ENCODE assay signal across 14 mouse cellular contexts in the genomic region with DNA sequence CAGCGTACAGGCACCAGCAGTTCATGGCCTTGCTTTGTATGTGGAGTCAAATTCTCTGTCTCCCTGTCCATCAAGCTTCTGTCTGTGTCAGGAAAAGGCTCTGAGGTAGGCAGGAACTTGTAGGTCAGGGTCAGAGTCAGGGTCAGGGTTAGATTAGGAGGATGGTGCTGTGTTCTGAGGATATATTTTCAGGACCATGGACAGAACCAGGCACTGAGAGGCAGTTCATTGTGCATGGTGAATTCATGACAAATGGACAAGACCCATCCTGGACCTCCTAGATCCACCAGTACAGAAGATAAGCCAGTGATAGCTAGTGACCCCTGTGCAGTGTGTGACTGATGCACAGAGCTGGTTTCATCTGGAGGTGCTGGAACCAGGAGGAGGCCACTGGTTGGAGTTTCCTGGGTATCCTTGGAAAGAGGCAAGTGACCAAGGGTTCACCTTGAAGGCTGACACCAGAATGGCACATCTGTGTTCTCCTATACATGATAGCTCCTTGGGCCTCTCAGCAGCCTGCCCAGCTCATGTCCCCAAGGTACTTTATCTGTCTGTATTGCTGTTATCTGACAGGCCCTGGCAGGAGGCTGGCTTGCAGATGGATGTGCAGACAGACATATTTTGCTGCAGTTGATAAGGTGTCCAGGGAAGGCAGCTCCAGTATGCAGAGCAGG.
DNase-seq lines count a peak whose midpoint lies in the region; ATAC-seq lines count a peak whose summit lies in the region.
"Had no signal": no experiment of that assay in that cellular context is flagged by ENCODE, and none has a peak within 500 bp of the region (broad histone marks: within the 10 kb centered on the region; RNA-seq: fewer than 3 reads in every experiment).

No protein-coding gene starts in this region.

- no peaks in the 10 kb centered on the region for H3K27me3 ChIP-seq in forebrain, embryonic 11.5 days (ENCODE audit: control insufficient read depth, insufficient read depth, low read length)
- H3K27me3 ChIP-seq in forebrain, embryonic 13.5 days = no peaks in the 10 kb centered on the region
- no peaks in the 10 kb centered on the region; the same call in 1 of the 2 replicates for H3K27me3 ChIP-seq in embryonic facial prominence, embryonic 10.5 days (replicated peaks; ENCODE audit: low read depth, poor library complexity, severe bottlenecking)
- H3K27me3 ChIP-seq: intestine, embryonic 15.5 days had no signal

- 91% methylated on average over 1 of the region's 1 CpGs for WGBS in forebrain, embryonic 11.5 days
- 90% methylated on average over 1 of the region's 1 CpGs for WGBS in forebrain, embryonic 13.5 days
- 82% methylated on average over 1 of the region's 1 CpGs for WGBS in embryonic facial prominence, embryonic 10.5 days

- no peaks in the 10 kb centered on the region for H3K9me3 ChIP-seq in forebrain, embryonic 11.5 days (ENCODE audit: control insufficient read depth, low read length)
- 0 out of 2 replicates have a peak, but pooled peaks cover 6% of the 10 kb centered on the region for H3K9me3 ChIP-seq in forebrain, embryonic 13.5 days (replicated peaks)
- H3K9me3 ChIP-seq in embryonic facial prominence, embryonic 10.5 days = 0 out of 2 replicates have a peak, but pooled peaks cover 3% of the 10 kb centered on the region
- H3K9me3 ChIP-seq: intestine, embryonic 15.5 days had no signal

- no peak overlapping the region for H3K9ac ChIP-seq in forebrain, embryonic 11.5 days (ENCODE audit: low read length)
- H3K9ac ChIP-seq in forebrain, embryonic 13.5 days = no peak overlapping the region
- H3K9ac ChIP-seq: intestine, embryonic 15.5 days had no signal

- H3K27ac ChIP-seq in forebrain, embryonic 11.5 days (ENCODE audit: low read depth, low read length) = no peak overlapping the region
- no peak overlapping the region for H3K27ac ChIP-seq in forebrain, embryonic 13.5 days
- H3K27ac ChIP-seq in embryonic facial prominence, embryonic 10.5 days (replicated peaks) = no peak overlapping the region
- H3K27ac ChIP-seq: intestine, embryonic 15.5 days; left cerebral cortex, adult 2 months had no signal

- no peaks in the 10 kb centered on the region for H3K36me3 ChIP-seq in forebrain, embryonic 11.5 days (ENCODE audit: control insufficient read depth, insufficient read depth, low read length)
- H3K36me3 ChIP-seq in forebrain, embryonic 13.5 days (ENCODE audit: poor library complexity, severe bottlenecking) = no peaks in the 10 kb centered on the region
- H3K36me3 ChIP-seq in embryonic facial prominence, embryonic 10.5 days (replicated peaks) = no peaks in the 10 kb centered on the region
- H3K36me3 ChIP-seq: G1E; intestine, embryonic 15.5 days had no signal

- H3K4me1 ChIP-seq in forebrain, embryonic 11.5 days (replicated peaks; ENCODE audit: control insufficient read depth, insufficient read depth, low read length) = no peaks in the 10 kb centered on the region
- H3K4me1 ChIP-seq in forebrain, embryonic 13.5 days = no peaks in the 10 kb centered on the region
- no peaks in the 10 kb centered on the region for H3K4me1 ChIP-seq in embryonic facial prominence, embryonic 10.5 days
- H3K4me1 ChIP-seq: intestine, embryonic 15.5 days had no signal

- H3K4me3 ChIP-seq in forebrain, embryonic 11.5 days (ENCODE audit: low read depth, low read length) = no peak overlapping the region
- no peak overlapping the region for H3K4me3 ChIP-seq in forebrain, embryonic 13.5 days
- H3K4me3 ChIP-seq in embryonic facial prominence, embryonic 10.5 days = no peak overlapping the region
- H3K4me3 ChIP-seq: intestine, embryonic 15.5 days; left cerebral cortex, adult 2 months had no signal

- DNase-seq in forebrain, embryonic 11.5 days (ENCODE audit: low spot score) = peak; percentile 42
- DNase-seq in urinary bladder, adult 2 months (ENCODE audit: low spot score) = peak; percentile 6
- DNase-seq in urinary bladder, adult 18-20 months (ENCODE audit: low spot score in 2 of 2) = no peak
- peak; percentile 21 for DNase-seq in embryonic facial prominence, embryonic 10.5 days (ENCODE audit: low spot score)
- no peak for DNase-seq in frontal cortex, adult 2 months (ENCODE audit: extremely low spot score in 1 of 2, low spot score in 1 of 2)
- DNase-seq in kidney, adult 9 months = no peak
- DNase-seq in left cerebral cortex, postnatal 14 days (ENCODE audit: low spot score in 2 of 2) = no peak
- DNase-seq: lung, postnatal 10 days; thymus, postnatal 14 days had no signal

- no peak for ATAC-seq in forebrain, embryonic 11.5 days (replicated peaks; ENCODE audit: low FRiP score)
- no peak for ATAC-seq in forebrain, embryonic 13.5 days
- ATAC-seq: intestine, embryonic 15.5 days; midbrain, embryonic 16.5 days had no signal

- H3K4me2 ChIP-seq in forebrain, embryonic 11.5 days (ENCODE audit: low read depth, low read length, severe bottlenecking) = no peak overlapping the region
- H3K4me2 ChIP-seq in forebrain, embryonic 13.5 days = no peak overlapping the region
- H3K4me2 ChIP-seq: intestine, embryonic 15.5 days had no signal

- intact Hi-C loops in left cerebral cortex, postnatal 14 days (cut with DNase I) = no loop called here

Comparison
In these comparisons a context has a peak if more than half of its experiments do, and no peak if none do; other contexts are left out.
1. DNase-seq: peak in forebrain, embryonic 11.5 days (single experiment), urinary bladder, adult 2 months (single experiment) and embryonic facial prominence, embryonic 10.5 days (single experiment); none in urinary bladder, adult 18-20 months (0 of 2), frontal cortex, adult 2 months (0 of 2), kidney, adult 9 months (single experiment) and left cerebral cortex, postnatal 14 days (0 of 2).